Mouse (Mus musculus) right cerebral cortex, postnatal 36 days (tissue): ENCODE measurements at regions not wholly inside any gene's neighbourhood (a gene's known extent, or its start where the extent isn't known, plus 50 kb on each side); places are given as distances from the start of the nearest gene placed in this dataset.

ENCODE experiments used
- DNase-seq, 2 experiments: peaks; one replicate each; pipeline ENCODE4 v3.0.0; 2022; ENCODE audit warnings: low spot score in 2 of 2, mixed read lengths in 1 of 2

GRCm38 (mm10) chr12:39371480-39372245 lies 592.5 kb downstream of the Etv1 start:
- DNase-seq = no peak

GRCm38 (mm10) chr12:39373721-39374120 lies 594.5 kb downstream of the Etv1 start:
- no peak for DNase-seq
